Mouse (Mus musculus) cerebellum, adult 11-12 months (tissue): Measurements from ENCODE around the gene Ralgapa2.

ENCODE experiments used
- DNase-seq: peaks from one replicate; pipeline ENCODE4 v3.0.0; 2022

Ralgapa2 gene

DNA sequence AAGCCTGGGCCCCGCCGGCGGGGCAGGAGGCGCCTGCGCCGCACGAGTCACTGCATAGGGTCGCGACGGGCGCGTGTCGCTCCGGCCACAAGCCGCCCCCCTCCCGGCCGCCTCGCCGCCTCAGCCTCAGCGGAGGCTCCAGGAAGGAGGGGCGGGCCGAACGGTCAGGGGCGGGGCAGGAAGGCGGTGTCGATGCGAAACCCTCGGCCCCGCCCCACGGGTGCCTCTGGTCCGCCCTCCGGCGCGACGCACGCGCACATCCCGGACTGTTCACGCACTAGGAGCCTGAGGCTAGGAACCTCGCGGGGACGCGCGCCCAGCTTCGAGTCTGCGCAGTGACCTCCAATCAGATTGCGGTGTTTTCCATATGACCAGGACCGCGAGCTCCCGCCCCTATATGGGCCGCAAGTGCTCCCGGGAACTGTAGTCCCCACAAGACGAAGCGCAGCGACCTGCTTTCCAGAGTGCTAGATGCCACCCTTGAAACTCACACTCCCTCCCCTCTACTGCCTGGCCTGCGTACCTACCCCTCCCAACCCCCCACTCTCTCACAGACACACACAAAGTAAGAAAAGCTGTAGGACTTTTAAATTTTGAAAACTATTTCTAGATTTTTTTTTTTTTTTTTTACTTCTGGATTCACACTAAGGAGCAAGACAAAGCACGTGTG lies at the start of gene Ralgapa2:
Gene Ralgapa2 (minus strand): TSS at position 434 of the 670 bp plus-strand sequence.
- DNase-seq: peak; percentile 100

DNA sequence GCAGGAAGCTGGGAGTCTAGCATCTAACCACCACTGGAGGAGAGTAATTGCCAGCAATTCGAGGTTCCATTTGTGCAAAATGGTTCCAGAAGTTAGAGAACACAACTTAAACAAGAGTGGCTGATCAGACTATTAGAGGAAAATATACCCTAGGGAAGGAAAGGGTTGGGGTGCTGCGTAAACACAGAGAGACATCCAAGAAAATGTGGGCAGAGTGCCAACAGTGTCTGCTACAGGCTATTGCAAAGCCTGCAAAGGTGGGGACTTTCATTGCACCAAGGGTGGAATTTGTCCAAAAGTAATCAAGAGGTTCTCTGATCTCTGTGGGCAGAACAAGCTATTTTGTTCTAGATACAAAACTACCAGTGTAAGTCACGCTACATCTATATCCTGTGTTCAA lies 49.4 kb upstream of the Ralgapa2 start:
- DNase-seq: no peak

DNA sequence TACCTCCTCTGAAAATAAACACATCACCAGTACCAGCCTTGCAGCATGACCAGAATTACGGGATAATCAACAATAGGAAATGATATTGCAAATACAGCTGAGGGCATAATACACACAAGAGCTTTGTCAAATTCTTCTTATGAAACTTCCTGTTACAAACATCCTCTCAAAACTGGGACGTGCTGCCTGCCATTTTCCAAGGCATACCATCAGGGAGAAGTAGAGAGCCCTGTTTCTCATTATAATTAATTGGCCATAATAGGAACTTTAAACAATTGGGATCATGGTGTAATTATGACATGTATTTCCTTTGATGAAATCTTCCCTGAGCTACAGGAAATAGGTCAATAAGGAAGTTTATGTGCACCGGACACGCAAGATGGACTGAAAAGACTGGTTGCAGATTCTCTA lies 48.5 kb upstream of the Ralgapa2 start:
- no peak for DNase-seq

DNA sequence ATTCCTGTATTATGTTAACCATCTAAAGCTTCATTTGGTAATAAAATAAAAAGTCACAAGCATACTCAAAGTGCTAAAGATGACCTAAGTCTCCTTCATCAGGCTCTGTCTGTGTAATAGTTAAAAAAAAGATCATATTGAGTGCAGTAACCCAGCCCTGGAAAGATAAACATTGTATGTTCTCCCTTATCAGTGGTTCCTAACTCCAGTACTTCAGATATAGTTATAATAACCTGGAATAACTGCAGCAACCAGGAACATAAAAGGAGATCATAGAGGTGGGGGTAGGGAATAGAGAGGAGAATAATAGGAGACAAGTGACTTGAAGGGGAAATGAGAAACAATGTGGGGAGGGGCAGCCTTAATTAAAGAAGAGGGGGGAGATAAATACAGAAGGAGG lies 44.0 kb upstream of the Ralgapa2 start:
- no peak for DNase-seq

DNA sequence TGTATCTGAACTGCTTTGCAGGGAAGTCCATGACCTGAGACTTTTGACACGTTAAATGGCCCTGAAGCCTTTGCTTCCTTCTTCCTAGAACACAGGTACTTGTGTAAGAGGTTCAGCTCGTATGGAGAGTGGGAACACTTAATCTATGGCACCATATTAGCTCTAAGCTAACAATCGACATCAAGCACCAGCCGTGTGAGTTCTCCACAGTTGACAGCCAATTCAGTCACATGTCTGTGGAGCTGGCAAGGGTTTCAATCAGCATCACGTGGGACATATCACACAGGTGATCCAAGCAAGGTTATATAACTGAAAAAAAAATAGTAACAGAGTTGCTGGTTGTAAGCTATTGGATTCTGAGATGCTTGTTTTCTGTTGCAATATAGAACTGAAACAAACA lies 43.2 kb upstream of the Ralgapa2 start:
- no peak for DNase-seq

DNA sequence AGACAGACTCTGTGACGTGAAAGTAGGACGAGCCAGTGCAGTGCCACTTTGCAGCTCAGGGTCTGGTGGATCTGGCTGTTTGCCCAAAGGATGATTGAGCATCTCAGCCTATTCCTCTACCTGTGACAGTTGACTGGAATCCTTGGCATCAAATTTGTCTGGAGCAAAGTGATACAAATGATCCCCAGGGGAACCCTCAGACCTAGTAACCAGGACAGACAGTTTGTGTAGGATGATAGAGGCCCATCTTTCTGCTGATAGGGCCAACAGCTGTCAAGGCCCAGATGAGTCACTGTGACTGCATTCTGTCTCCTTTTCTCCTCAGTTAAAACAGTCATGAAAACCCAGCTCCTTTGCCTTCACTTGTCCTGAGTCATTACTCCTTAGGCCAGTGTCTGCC lies 41.6 kb upstream of the Ralgapa2 start:
- DNase-seq: no peak

DNA sequence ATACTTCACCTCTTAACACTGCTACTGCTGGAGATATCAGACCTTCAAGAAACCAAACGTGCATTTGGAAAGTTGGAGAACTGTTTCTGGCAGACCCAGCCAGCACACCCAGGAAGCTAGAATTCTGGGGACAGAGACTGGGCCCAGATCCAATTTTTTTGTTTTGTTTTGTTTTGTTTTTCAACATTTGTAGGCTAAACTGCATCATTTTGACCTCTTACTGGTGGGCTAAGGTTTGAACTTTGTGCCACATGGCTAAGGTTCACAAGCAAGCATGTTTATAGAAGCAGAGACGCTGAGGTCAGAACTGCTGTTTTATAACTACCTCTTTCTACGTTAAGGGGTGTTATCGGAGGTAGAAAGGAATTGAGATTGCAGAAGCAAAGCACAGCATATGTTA lies 39.7 kb upstream of the Ralgapa2 start:
- DNase-seq: no peak

DNA sequence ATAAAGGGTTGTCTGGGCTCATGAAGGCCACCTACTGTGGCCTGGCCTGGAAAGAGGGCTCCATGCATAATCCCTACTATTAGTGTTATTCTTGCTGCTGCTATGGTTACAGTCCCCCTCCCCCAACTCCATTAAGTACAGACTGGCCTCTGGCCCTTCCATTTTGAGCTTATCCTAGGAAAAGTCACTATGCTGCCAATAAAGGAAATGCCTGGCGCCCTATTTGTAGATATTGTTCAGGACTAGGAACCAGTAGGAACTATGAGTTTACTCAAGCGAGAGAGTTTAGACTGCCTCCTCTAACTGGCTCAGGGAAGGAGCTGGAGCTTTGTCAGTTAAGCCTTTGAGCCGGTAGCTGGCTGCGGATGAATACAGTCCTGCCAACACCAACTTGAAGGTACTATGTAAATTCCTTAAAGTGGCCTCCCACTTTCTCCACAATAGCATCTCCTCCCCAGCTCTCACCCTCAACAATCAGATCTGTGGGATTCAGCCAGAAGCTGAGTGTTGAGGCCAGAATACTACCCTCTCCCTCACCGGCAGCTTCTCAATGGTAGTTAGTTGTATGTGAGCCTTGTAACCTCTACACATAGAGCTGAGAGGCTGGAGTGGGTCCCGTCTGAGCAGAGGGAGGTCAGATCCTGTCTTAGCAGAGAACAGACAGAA lies 37.1 kb upstream of the Ralgapa2 start:
- DNase-seq: no peak

DNA sequence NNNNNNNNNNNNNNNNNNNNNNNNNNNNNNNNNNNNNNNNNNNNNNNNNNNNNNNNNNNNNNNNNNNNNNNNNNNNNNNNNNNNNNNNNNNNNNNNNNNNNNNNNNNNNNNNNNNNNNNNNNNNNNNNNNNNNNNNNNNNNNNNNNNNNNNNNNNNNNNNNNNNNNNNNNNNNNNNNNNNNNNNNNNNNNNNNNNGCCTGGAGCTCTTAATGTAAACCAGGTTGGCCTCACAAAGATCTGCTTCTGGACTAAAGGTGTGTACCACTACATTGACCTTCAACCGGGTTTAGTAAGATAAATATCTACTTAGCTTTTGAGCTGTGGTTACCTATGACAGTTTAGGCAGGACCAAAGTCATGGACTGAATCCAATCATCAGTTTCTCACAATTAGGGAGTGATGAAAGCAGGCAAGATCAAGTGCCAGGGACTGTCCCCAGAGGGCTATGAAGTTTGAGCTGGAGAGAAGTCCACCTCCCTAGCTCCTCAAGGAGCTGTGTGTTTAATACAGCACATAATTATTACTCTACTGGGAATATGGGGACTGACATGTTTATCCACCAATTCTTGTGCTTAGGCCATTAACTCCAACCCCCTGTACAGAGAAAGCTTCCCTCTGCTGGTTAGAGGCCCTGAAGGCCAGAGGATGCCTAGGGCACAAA lies 32.1 kb upstream of the Ralgapa2 start:
- DNase-seq: no peak

DNA sequence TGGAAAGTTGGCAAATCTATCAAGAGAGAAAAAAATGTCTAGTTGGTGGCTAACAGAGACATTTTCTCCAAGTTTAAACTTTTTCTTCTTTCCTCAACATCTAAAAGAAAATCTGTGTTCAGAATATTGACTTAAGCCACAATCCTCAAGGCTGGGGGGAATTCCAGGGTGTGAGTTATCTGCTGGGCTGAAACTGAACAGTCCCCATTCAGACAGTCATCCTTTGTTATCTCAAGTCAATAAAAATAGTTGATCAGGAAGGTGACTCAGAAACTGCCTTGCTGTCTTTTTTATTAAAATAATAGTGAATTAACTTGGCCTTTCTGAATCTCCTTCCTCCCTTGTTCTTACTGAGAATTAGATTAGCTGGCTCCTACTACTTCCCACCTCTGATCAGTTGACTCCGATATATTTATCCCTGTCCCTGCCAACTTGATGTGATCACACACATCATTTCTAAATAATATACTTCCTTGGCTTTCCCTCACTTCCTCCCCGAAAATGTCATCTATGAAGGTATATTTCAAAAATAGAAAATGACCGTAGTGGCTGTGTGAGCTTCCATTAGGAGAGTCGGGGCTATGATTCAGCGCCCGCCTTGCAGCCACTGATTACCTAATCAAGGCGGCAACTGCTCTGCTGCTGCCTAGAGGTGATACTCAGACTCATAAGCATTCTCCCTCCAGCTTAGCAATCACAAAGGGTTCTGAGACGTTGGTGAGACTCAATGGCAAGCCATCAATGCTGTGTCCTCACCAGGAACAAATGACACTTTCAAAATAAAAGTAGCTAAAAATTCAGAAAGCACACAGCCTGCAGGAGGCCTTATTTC lies 21.2 kb upstream of the Ralgapa2 start:
- no peak for DNase-seq

DNA sequence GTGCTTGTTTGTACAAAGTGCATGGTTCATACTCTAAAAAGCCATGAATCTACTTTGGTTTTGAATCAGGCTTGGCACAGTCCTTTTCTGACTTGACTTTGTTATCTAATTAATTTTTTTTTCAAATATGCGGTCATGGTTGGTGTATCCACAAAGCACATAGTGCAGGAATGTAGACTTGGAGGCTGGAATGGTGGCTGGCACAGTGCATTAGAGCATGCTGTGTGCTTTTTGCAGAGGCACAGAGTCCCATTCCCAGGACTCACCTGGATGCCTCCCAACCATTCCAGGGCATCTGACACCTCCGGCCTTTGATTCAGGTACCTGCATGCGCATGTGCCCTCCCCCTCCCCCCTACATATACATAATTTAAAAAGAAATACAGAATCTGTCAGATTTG lies 20.3 kb upstream of the Ralgapa2 start:
- no peak for DNase-seq

DNA sequence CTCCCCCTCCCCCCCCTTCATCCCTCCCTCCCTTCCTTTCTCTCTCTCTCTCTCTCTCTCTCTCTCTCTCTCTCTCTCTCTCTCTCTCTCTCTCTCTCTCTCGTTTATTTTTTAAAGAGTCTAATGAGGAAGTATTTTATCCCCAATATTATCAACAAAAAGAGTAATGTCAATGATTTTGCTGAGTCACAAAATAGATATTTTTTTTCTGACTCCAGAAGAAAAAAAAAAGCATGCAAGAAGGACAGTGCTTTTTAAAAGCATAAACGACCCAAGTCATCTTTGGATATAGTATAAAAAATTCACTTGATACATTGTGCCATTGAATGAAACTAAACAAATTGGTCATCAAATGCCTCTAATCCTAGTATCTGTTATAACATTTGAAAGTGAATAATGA lies 13.3 kb upstream of the Ralgapa2 start:
- DNase-seq: no peak

DNA sequence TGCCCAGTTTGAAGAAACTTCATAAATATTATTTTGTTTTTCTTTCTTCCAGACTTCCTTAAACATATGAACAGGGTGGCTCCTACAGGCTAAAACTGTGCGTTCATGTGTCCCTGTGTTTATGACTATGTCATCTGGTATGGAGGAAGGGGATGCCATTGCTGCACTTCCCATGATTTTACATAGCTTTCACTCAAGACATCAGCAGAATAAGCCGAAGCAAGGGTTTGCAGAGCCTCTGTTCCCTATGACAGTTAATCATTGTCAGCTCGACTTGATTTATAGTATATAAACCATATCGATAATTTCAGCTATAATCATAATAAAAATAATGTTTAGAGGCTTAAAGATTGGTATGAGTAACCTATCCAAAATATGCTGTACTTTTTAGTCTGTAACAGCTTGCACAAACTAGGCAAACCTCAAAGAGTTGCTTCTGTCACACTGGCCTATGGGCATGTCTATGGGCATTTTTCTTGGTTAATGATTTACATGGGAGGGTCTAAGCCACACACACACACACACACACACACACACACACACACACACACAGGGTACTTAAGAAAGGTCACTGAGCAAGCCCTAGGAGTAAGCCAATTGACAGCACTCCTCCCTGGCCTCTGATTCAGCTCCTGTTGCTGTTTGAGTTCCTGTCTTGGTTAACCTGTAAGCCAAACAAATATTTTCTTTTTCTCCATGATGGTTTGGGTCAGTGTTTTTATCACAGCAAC lies 12.7 kb upstream of the Ralgapa2 start:
- DNase-seq: no peak

DNA sequence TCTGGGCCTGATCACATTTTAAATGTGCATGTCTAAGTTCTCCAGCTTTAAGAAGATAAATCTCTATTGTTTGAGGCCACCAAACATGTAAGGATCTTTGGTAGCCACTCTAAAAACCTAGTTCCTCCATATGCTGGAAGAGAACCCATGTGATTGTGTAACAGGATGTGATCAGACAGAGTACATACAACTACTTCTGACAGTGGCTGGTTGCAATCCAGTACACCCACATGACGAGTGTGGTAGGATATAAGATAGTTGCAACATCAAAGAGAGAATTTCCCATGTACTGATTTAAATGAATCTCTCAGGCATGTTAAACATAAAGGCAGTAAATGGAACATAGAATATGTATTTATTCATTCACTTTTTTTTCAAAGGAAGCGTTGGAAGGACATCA lies 4.8 kb upstream of the Ralgapa2 start:
- no peak for DNase-seq

DNA sequence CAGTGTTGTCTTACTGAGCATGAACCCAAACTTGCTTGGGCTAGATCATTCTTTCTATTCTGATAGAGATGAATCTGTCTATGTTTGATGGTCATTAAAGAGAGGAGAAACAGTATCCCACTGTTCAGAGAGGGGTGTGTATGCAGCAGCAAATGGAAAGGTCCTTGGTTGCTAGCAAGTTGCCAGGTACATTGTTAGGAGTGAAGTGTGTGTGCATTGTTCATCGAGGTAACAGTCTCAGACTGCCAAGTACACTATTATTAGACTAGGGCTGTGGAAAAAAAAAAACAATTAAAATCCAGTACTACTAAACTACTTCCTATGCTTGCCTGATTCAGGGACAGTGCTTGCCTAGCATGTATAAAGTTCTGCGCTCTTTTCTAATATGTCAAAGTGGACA lies 2.9 kb upstream of the Ralgapa2 start:
- no peak for DNase-seq

DNA sequence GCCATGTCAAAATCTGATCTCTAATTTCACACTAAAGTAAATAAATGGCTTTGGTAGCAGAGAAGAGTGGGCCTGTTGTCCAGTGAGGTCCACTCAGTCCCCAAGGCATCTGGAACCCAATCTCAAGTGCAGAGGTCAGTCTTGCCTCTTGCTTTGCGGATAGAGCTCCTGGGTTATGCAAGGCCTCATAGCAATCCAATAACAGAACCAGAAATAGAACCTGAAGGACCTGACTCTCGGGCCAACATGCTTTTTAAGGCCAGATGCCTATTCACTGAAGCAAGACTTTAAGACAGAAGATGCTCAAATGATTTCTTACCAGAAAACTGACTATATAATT lies 407 bp upstream of the Ralgapa2 start:
- peak; percentile 54 for DNase-seq

DNA sequence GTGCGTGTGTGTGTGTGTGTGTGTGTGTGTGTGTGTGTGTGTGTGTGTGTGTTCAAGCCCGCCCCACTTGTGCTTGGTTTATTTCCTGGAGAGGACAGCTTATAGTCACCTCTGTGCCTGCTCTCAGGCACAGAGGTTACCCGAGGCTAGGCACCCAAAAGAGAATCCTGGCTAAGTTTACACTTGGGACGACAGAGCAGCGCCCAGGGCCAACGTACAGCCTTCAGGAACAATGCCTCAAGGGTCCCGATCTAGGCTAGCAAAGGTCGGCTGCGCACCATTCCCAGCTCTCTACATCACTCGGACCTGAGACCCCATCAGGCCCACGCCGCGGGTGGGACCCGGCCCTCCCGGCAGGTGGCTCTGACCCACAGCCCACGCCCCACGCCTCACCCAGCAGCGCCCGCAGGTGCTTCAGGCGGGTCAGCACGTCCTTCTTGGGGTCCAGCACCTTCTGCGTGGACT lies 711 bp downstream of the Ralgapa2 start:
- no peak for DNase-seq

DNA sequence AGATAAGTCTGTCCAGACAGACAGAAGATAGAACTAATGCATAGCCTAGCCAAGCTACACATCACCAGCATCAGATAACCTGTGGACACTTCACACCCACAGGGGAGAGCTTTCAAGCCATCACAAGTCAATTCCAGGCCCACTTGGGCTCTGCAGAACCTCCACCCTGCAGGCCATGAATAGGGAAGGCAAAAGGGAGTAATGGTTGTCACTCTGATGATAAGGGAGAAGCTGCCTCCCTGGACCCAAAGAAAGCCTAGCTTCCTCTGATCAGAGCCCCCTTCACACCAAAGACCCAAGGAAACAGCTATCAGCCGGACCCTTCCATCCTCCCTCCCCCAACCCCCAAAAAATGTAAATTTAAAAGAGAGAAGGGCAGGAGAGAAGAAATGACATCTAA lies 1.4 kb downstream of the Ralgapa2 start:
- DNase-seq: no peak

DNA sequence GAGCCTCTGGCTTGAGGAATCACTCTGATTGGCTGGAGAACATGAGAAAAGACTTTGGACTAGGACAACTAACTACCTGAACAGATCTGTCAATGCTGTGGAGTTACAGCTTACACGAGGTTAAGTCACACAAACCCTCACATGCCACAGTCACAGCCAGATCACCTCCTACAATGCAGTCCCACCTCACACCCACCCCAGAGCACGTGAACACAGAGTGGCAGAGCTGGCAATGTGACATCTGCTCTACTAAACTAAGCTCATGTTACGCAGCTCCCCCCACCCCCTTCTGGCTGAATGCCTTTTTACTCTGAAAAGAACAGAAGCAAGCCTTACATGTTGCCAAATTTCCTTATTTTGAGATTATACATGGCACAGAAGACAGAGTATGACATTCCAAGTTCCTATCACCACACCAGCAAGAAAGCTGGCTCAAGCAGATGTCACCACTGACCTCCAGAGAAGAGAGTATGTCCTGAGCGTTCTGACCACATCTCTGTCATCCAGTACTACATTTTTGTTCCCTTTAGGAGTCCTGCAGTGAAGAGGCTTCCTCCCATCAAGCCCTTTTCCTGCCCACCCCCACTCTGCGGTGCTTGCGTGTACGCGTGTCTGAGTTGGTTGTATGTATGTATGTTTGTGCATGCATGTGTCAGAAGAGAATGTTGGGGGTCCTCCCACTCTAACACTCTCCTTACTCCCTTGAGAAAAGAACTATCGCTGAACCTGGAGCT lies 9.4 kb downstream of the Ralgapa2 start:
- no peak for DNase-seq

DNA sequence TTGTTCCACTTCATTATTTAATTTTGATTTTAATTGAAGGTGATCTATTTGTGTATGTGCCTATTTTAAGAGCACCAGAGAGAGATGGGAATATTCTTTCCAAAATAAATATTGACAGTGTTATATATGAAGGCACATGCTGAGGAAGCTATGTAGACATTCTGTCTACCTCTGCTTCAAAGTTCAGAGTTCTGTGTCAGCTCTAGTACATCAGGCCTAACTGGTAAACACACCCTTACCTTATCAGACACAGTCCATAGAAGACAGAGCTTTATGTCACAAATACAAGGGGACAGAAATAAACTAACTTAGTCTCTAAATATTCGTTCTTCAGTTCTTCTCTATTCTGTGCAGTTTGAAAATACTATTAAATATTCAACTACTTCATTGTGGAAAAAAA lies 12.1 kb downstream of the Ralgapa2 start:
- no peak for DNase-seq

DNA sequence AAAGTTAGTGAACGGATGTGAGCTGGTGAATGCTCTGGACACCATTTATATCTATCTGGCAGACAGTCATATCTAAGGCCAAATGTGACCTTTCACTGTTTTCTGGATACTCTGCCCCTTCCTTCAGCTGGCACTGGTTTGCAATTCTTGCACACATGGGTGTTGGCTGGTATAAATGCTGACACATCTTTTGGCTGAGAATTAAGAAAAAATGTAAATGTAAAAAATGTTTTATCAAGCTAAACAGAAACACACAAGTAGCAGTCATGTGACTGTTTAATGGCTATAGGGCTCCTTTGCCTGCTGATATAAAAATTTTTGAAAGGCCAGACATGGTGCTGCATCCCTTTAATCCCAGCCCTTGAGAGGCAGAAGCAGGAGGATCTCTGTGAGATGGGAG lies 13.0 kb downstream of the Ralgapa2 start:
- no peak for DNase-seq

DNA sequence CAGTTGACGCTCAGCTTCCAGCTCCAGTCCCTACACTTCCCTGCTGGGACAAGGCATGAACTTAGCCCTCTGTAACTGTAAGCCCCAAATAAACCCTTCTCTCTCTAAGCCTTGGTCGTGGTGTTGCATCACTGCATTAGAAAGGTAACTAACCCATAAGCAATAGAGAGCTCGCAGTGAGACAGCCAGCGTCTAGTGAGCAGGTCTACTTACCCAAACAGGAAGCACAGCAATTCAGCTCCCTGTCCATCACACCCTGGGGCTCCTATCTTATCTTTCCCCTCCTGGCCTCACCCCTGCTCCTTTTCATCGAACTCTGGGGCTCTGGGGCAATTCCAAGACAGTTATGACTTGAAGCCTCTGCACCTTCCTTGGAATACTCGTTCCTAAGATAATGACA lies 13.8 kb downstream of the Ralgapa2 start:
- no peak for DNase-seq
